Mouse (Mus musculus) myocyte (in vitro differentiated cells): ENCODE measurements around the gene Bri3. TPM values are rescaled to one million over a fixed set of nuclear protein-coding genes. Genes with fewer than 3 reads are reported as not detected.

Experiments
- H3K27me3 ChIP-seq: one replicate; pipeline ENCODE4 v1.6.1; 2011; ENCODE audit not compliant: control insufficient read depth, insufficient read depth, insufficient read length
- H3K36me3 ChIP-seq: one replicate; pipeline ENCODE4 v1.6.1; 2011; ENCODE audit not compliant: control insufficient read depth, insufficient read depth
- H3K4me2 ChIP-seq: one replicate; pipeline ENCODE4 v1.6.1; 2011; ENCODE audit warnings: low read depth, control low read depth
- H3K4me3 ChIP-seq: one replicate; pipeline ENCODE4 v1.5.1; 2011; ENCODE audit warnings: mild to moderate bottlenecking, control low read depth, moderate library complexity
- H3K79me2 ChIP-seq: one replicate; pipeline ENCODE4 v1.6.1; 2011; ENCODE audit not compliant: control insufficient read depth, insufficient read depth
- H3ac ChIP-seq: one replicate; pipeline ENCODE4 v1.6.1; 2011; ENCODE audit not compliant: control insufficient read depth, insufficient read length
- CEBPB ChIP-seq: IDR thresholded peaks from 2 replicates; pipeline ENCODE4 v1.6.1; 2011; ENCODE audit warnings: mild to moderate bottlenecking, moderate library complexity; ENCODE audit not compliant: poor library complexity, insufficient read depth, severe bottlenecking
- E2F4 ChIP-seq: IDR thresholded peaks from one replicate; pipeline ENCODE4 v1.6.1; 2011; ENCODE audit warnings: mild to moderate bottlenecking, control low read depth, moderate library complexity; ENCODE audit not compliant: insufficient read depth
- MAX ChIP-seq: IDR thresholded peaks from one replicate; pipeline ENCODE4 v1.6.1; 2011; ENCODE audit warnings: low read depth, mild to moderate bottlenecking, control low read depth
- MYOD1 ChIP-seq, 3 experiments: IDR thresholded peaks; one replicate each; pipeline ENCODE4 v1.6.1; 2011; ENCODE audit warnings: control low read depth in 2 of 3, low read depth in 2 of 3, mild to moderate bottlenecking in 2 of 3, moderate library complexity in 1 of 3; ENCODE audit not compliant: insufficient read length in 2 of 3, control insufficient read depth in 1 of 3
- MYOG ChIP-seq, 3 experiments: IDR thresholded peaks; one replicate each; pipeline ENCODE4 v1.6.1; 2011; ENCODE audit warnings: control low read depth in 2 of 3, low read depth in 2 of 3, mild to moderate bottlenecking in 2 of 3; ENCODE audit not compliant: insufficient read length in 2 of 3, control insufficient read depth in 1 of 3, insufficient read depth in 1 of 3
- POLR2A ChIP-seq: IDR thresholded peaks from one replicate; pipeline ENCODE4 v1.6.1; 2011; ENCODE audit warnings: low read depth, mild to moderate bottlenecking, control low read depth, moderate library complexity; ENCODE audit not compliant: insufficient read length
- POLR2AphosphoS2 ChIP-seq: IDR thresholded peaks from one replicate; pipeline ENCODE4 v1.6.1; 2011; ENCODE audit warnings: low read depth, control low read depth; ENCODE audit not compliant: insufficient read length
- REST ChIP-seq: IDR thresholded peaks from one replicate; pipeline ENCODE4 v1.6.1; 2011; ENCODE audit warnings: mild to moderate bottlenecking, control low read depth, moderate library complexity; ENCODE audit not compliant: insufficient read depth, insufficient read length
- SRF ChIP-seq: IDR thresholded peaks from one replicate; pipeline ENCODE4 v1.6.1; 2011; ENCODE audit warnings: low read depth; ENCODE audit not compliant: control insufficient read depth, insufficient read length
- TCF12 ChIP-seq: IDR thresholded peaks from one replicate; pipeline ENCODE4 v1.6.1; 2011; ENCODE audit warnings: mild to moderate bottlenecking, control low read depth; ENCODE audit not compliant: poor library complexity, insufficient read depth, severe bottlenecking
- TCF3 ChIP-seq: IDR thresholded peaks from one replicate; pipeline ENCODE4 v1.6.1; 2011; ENCODE audit warnings: low read depth, control low read depth; ENCODE audit not compliant: insufficient read length
- USF1 ChIP-seq: IDR thresholded peaks from one replicate; pipeline ENCODE4 v1.6.1; 2011; ENCODE audit warnings: low read depth, mild to moderate bottlenecking, control low read depth, moderate library complexity
- polyA plus RNA-seq: library from polyadenylated mRNA; unstranded; fragments of >200 nt; fragmentation: generic; extraction: Trizol; gene quantifications from one replicate; pipeline ENCODE4 v1.2.1, GENCODE M21; 2012; ENCODE audit warnings: missing spikeins

The Bri3 gene
- polyA plus RNA-seq, 1 experiment: 153 TPM

GRCm38 (mm10) chr5:144231410-144231809 is 12.8 kb upstream of the Bri3 start:
- Histone ChIP-seq H3K27me3 (no peaks in the 10 kb centered on the region), H3ac (no peak overlapping the region), H3K79me2 (no peaks in the 10 kb centered on the region), H3K36me3 (no peaks in the 10 kb centered on the region), H3K4me2 (no peak overlapping the region), H3K4me3 (no peak overlapping the region)
- TF ChIP-seq POLR2AphosphoS2 (no peak), SRF (no peak), MYOG (IDR thresholded peaks at IDR 0.05; ENCODE audit: control insufficient read depth in 1 of 3, insufficient read depth in 1 of 3, insufficient read length in 2 of 3, low read depth in 2 of 3) (no peak), MYOD1 (IDR thresholded peaks at IDR 0.05; ENCODE audit: control insufficient read depth in 1 of 3, insufficient read length in 2 of 3, low read depth in 2 of 3) (no peak), REST (no peak), USF1 (no peak)

- no peak overlapping the region for H3ac ChIP-seq
- H3K79me2 ChIP-seq: no peaks in the 10 kb centered on the region
- H3K27me3 ChIP-seq: no peaks in the 10 kb centered on the region
- no peak for TF ChIP-seq MYOD1 (IDR thresholded peaks at IDR 0.05; ENCODE audit: control insufficient read depth in 1 of 3, insufficient read length in 2 of 3, low read depth in 2 of 3)
- no peak for TF ChIP-seq E2F4
- TF ChIP-seq SRF: no peak
- TF ChIP-seq TCF3: no peak
- TF ChIP-seq CEBPB: no peak
- TF ChIP-seq REST: no peak
- no peak for TF ChIP-seq POLR2A
- no peak for TF ChIP-seq POLR2AphosphoS2
- TF ChIP-seq MYOG (IDR thresholded peaks at IDR 0.05; ENCODE audit: control insufficient read depth in 1 of 3, insufficient read depth in 1 of 3, insufficient read length in 2 of 3, low read depth in 2 of 3): no peak
- TF ChIP-seq USF1: no peak
- TF ChIP-seq TCF12: no peak
- TF ChIP-seq MAX: no peak
- H3K4me2 ChIP-seq: no peak overlapping the region
- no peaks in the 10 kb centered on the region for H3K36me3 ChIP-seq
- H3K4me3 ChIP-seq: no peak overlapping the region
These were observed 11.7 kb upstream of the Bri3 start for GRCm38 (mm10) chr5:144232531-144232930.

GRCm38 (mm10) chr5:144234222-144234621 is 10.0 kb upstream of the Bri3 start:
- Histone ChIP-seq H3K4me2 (no peak overlapping the region), H3ac (no peak overlapping the region), H3K27me3 (no peaks in the 10 kb centered on the region), H3K36me3 (no peaks in the 10 kb centered on the region), H3K4me3 (no peak overlapping the region), H3K79me2 (no peaks in the 10 kb centered on the region)
- TF ChIP-seq POLR2A (no peak), TCF3 (no peak), POLR2AphosphoS2 (no peak), USF1 (no peak), TCF12 (no peak), MYOD1 (IDR thresholded peaks at IDR 0.05; ENCODE audit: control insufficient read depth in 1 of 3, insufficient read length in 2 of 3, low read depth in 2 of 3) (no peak), MYOG (IDR thresholded peaks at IDR 0.05; ENCODE audit: control insufficient read depth in 1 of 3, insufficient read depth in 1 of 3, insufficient read length in 2 of 3, low read depth in 2 of 3) (no peak), SRF (no peak), CEBPB (no peak), REST (no peak)

- no peak for TF ChIP-seq POLR2AphosphoS2
- no peak for TF ChIP-seq MYOD1 (IDR thresholded peaks at IDR 0.05; ENCODE audit: control insufficient read depth in 1 of 3, insufficient read length in 2 of 3, low read depth in 2 of 3)
- no peak for TF ChIP-seq MYOG (IDR thresholded peaks at IDR 0.05; ENCODE audit: control insufficient read depth in 1 of 3, insufficient read depth in 1 of 3, insufficient read length in 2 of 3, low read depth in 2 of 3)
- TF ChIP-seq SRF: no peak
- TF ChIP-seq TCF3: no peak
- TF ChIP-seq POLR2A: no peak
- TF ChIP-seq CEBPB: no peak
- no peak for TF ChIP-seq E2F4
- TF ChIP-seq USF1: no peak
- no peak for TF ChIP-seq REST
- no peak for TF ChIP-seq TCF12
- TF ChIP-seq MAX: no peak
- Histone ChIP-seq H3ac (no peak overlapping the region), H3K4me3 (no peak overlapping the region), H3K27me3 (no peaks in the 10 kb centered on the region), H3K36me3 (no peaks in the 10 kb centered on the region), H3K79me2 (no peaks in the 10 kb centered on the region), H3K4me2 (no peak overlapping the region)
These were observed 9.5 kb upstream of the Bri3 start for GRCm38 (mm10) chr5:144234714-144235113.

GRCm38 (mm10) chr5:144238969-144239368 is 5.3 kb upstream of the Bri3 start:
- H3K36me3 ChIP-seq: no peaks in the 10 kb centered on the region
- H3K4me3 ChIP-seq: no peak overlapping the region
- no peaks in the 10 kb centered on the region for H3K79me2 ChIP-seq
- H3ac ChIP-seq: no peak overlapping the region
- H3K4me2 ChIP-seq: no peak overlapping the region
- TF ChIP-seq TCF12 (no peak), SRF (no peak), REST (no peak), MAX (no peak), USF1 (no peak), POLR2AphosphoS2 (no peak), MYOD1 (IDR thresholded peaks at IDR 0.05; ENCODE audit: control insufficient read depth in 1 of 3, insufficient read length in 2 of 3, low read depth in 2 of 3) (no peak)
- no peaks in the 10 kb centered on the region for H3K27me3 ChIP-seq
